Mouse (Mus musculus): ENCODE data around the gene Gp1bb.

GRCm38 (mm10) chr16:18632816-18633215 is 10.6 kb upstream of the Gp1bb start:
- TF ChIP-seq CTCF (IDR thresholded peaks at IDR 0.05) (no peak), POLR2A (IDR thresholded peaks at IDR 0.05; ENCODE audit: insufficient read depth, low read depth, low read length) (no peak), EP300 (IDR thresholded peaks at IDR 0.05; ENCODE audit: insufficient read depth, low read depth, low read length) (no peak)
